Mouse (Mus musculus) kidney, postnatal 0 days (tissue): Measurements from ENCODE around the gene Hspa1a. TPM values are rescaled to one million over a fixed set of nuclear protein-coding genes. Genes with fewer than 3 reads are reported as not detected.
A peak's percentile ranks its signal among the peaks of the same experiment; 100 is the strongest.
"Not testable (repeated sequence)": the region's sequence is repeated elsewhere in the genome, so short reads cannot be mapped to it uniquely, and the experiment has no call there.

ENCODE experiments used
- ATAC-seq: fragments of 200-750 bp; cut with Nextera tagmentation; replicated peaks from 2 replicates; pipeline ENCODE4 v1.8.0; 2017; ENCODE audit warnings: low read depth, moderate number of reproducible peaks, moderate TSS enrichment, moderate library complexity; ENCODE audit not compliant: low FRiP score
- DNase-seq: peaks from one replicate; pipeline ENCODE4 v3.0.0-alpha.2; 2016; ENCODE audit warnings: low spot score
- H3K27ac ChIP-seq: fragments of 300-500 bp; sonication (generic); 2 replicates; pipeline ENCODE4 v1.5.1; 2014; ENCODE audit warnings: mild to moderate bottlenecking
- H3K27me3 ChIP-seq: fragments of 300-500 bp; sonication (generic); 2 replicates; pipeline ENCODE4 v1.6.1; 2014; ENCODE audit warnings: low read length, mixed read lengths; ENCODE audit not compliant: insufficient read depth
- H3K36me3 ChIP-seq: fragments of 300-500 bp; sonication (generic); 2 replicates; pipeline ENCODE4 v1.6.1; 2014; ENCODE audit warnings: low read length, mixed read lengths; ENCODE audit not compliant: insufficient read depth
- H3K4me1 ChIP-seq: fragments of 300-500 bp; sonication (generic); replicated peaks from 2 replicates; pipeline ENCODE4 v1.6.1; 2014; ENCODE audit warnings: antibody characterized with exemption, low read length, mixed read lengths; ENCODE audit not compliant: insufficient read depth
- H3K4me2 ChIP-seq: fragments of 300-500 bp; sonication (generic); 2 replicates; pipeline ENCODE4 v1.6.1; 2014; ENCODE audit warnings: mild to moderate bottlenecking, low read length, moderate library complexity, mixed read lengths
- H3K4me3 ChIP-seq: fragments of 300-500 bp; sonication (generic); replicated peaks from 2 replicates; pipeline ENCODE4 v1.5.1; 2014; ENCODE audit warnings: low read depth, low read length
- H3K9ac ChIP-seq: fragments of 300-500 bp; sonication (generic); 2 replicates; pipeline ENCODE4 v1.6.1; 2014; ENCODE audit warnings: low read depth, low read length
- H3K9me3 ChIP-seq: fragments of 300-500 bp; sonication (generic); replicated peaks from 2 replicates; pipeline ENCODE4 v1.6.1; 2016; ENCODE audit warnings: low read length, inconsistent platforms, mixed read lengths
- CTCF ChIP-seq: IDR thresholded peaks from 2 replicates; pipeline ENCODE4 v1.5.1; 2016; ENCODE audit warnings: antibody characterized with exemption, low read depth, mild to moderate bottlenecking, moderate library complexity
- WGBS: fragments of 180-500 bp; shearing (Covaris S2); extraction: QIAGEN DNeasy Blood & Tissue Kit; methylation state at CpG from one replicate; pipeline ENCODE4 v1.1.7; 2014; 5-methylcytosine and 5-hydroxymethylcytosine counted together
- polyA plus RNA-seq: library from polyadenylated mRNA; unstranded; fragments of >200 nt; fragmentation: Nextera tagmentation; extraction: Ambion mirVana; gene quantifications from 2 replicates; pipeline ENCODE4 v1.2.1, GENCODE M21; 2015

Gene Hspa1a
- polyA plus RNA-seq, 1 experiment from 2014 or later: 22.4 TPM

DNA sequence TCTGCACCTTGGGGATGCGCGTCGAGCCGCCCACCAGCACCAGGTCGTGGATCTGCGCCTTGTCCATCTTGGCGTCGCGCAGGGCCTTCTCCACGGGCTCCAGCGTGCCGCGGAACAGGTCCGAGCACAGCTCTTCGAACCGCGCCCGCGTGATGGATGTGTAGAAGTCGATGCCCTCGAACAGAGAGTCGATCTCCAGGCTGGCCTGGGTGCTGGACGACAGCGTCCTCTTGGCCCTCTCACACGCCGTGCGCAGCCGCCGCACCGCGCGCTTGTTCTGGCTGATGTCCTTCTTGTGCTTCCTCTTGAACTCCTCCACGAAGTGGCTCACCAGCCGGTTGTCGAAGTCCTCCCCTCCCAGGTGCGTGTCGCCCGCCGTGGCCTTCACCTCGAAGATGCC is 14.0 kb downstream of the Hspa1a start:
- not testable (repeated sequence) for H3K4me2 ChIP-seq, H3K36me3 ChIP-seq, H3K27me3 ChIP-seq, H3K4me3 ChIP-seq, ATAC-seq, DNase-seq, H3K9me3 ChIP-seq, H3K9ac ChIP-seq, H3K4me1 ChIP-seq, H3K27ac ChIP-seq
- 20% methylated on average over 16 of the region's 40 CpGs for WGBS

DNA sequence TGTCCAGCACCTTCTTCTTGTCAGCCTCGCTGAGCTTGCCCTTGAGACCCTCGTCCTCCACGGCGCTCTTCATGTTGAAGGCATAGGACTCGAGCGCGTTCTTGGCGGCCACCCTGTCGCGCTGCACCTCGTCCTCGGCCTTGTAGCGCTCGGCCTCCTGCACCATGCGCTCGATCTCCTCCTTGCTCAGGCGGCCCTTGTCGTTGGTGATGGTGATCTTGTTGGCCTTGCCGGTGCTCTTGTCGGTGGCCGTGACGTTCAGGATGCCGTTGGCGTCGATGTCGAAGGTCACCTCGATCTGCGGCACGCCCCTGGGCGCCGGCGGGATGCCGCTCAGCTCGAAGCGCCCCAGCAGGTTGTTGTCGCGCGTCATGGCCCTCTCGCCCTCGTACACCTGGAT is 14.7 kb downstream of the Hspa1a start:
- H3K4me2 ChIP-seq, DNase-seq, H3K27ac ChIP-seq, H3K4me3 ChIP-seq, H3K9me3 ChIP-seq, H3K4me1 ChIP-seq, H3K27me3 ChIP-seq, ATAC-seq, H3K36me3 ChIP-seq, H3K9ac ChIP-seq: not testable (repeated sequence)
- WGBS: 24% methylated on average over 28 of the region's 40 CpGs

DNA sequence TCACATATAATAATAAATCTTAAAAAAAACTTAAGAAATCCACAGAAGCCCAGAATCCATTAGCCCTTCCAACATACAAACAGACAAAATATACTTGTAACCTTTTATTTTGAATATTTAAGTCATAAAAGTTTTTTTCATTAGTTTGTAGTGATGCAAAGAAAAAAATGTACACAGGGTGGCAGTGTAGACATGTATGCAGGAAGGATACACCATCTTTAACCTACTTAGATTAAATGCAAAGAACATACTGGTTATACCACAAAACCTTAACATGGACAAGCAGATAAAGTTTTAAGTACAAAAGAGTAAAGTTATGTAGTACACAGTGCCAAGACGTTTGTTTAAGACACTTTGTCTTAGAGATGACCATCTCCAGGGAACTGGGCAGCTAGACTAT is 15.6 kb downstream of the Hspa1a start:
- H3K27ac ChIP-seq: no peak overlapping the region
- no peak overlapping the region for H3K4me3 ChIP-seq
- H3K27me3 ChIP-seq: no peaks in the 10 kb centered on the region
- TF ChIP-seq CTCF: peak; percentile 70
- 0 out of 2 replicates have a peak, but pooled peaks cover 5% of the 10 kb centered on the region for H3K4me1 ChIP-seq
- no peaks in the 10 kb centered on the region for H3K36me3 ChIP-seq
- H3K9ac ChIP-seq: no peak overlapping the region
- 32% methylated on average over 1 of the region's 1 CpGs for WGBS
- DNase-seq (peak; percentile 84), ATAC-seq (no peak)
- H3K4me2 ChIP-seq: no peak overlapping the region
- no peaks in the 10 kb centered on the region for H3K9me3 ChIP-seq

DNA sequence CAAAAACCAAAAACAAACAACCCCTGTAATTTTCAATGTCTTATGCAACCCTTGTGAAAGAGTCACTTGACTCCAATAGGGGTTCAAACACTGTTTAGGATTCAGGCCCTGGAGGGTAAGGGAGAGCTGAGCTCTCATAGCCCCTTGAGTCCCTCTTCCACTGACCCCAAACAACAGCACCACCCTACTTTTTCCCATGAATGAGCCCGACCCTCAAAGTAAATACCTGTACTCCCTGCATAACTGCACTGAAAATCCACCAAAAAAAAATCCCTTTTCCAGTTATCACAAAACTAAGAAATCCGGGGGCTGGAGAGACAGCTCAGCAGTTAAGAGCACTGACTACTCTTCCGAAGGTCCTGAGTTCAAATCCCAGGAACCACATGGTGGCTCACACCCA is 16.1 kb downstream of the Hspa1a start:
- DNase-seq (no peak), ATAC-seq (no peak)
- TF ChIP-seq CTCF: no peak
- Histone ChIP-seq H3K9me3 (no peaks in the 10 kb centered on the region), H3K4me1 (0 out of 2 replicates have a peak, but pooled peaks cover 7% of the 10 kb centered on the region), H3K4me3 (no peak overlapping the region), H3K4me2 (no peak overlapping the region), H3K27ac (no peak overlapping the region), H3K9ac (no peak overlapping the region), H3K36me3 (peaks cover 1% of the 10 kb centered on the region; the same call in 1 of the 2 replicates), H3K27me3 (no peaks in the 10 kb centered on the region)
- 81% methylated on average over 3 of the region's 3 CpGs for WGBS

DNA sequence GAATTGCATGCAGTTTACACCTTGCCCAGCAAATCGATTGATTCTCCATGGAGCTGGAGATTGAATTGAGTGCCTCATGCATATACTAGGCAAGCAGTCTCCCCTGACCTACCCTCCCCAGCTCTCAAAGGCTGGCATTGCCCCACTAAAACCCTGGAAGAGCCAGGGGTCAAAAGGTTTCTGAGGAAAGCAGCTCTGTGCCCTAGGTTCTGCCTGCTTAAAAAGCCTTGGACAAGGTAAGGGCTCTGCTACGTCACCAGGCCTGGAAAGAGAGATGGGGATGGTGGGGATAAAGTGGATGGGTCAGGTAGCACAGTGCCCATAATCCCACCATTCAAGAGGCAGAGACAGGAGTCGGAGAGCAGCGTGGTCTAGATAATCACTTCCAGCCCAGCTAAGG is 17.1 kb downstream of the Hspa1a start:
- H3K9me3 ChIP-seq: no peaks in the 10 kb centered on the region
- H3K36me3 ChIP-seq: peaks cover 11% of the 10 kb centered on the region
- H3K27ac ChIP-seq: no peak overlapping the region
- H3K4me2 ChIP-seq: no peak overlapping the region
- 0 out of 2 replicates have a peak, but pooled peaks cover 4% of the 10 kb centered on the region for H3K4me1 ChIP-seq
- H3K9ac ChIP-seq: no peak overlapping the region
- H3K4me3 ChIP-seq: no peak overlapping the region
- DNase-seq (no peak), ATAC-seq (no peak)
- no peaks in the 10 kb centered on the region for H3K27me3 ChIP-seq
- whole genome bisulfite sequencing: 88% methylated on average over 4 of the region's 4 CpGs
- TF ChIP-seq CTCF: no peak

DNA sequence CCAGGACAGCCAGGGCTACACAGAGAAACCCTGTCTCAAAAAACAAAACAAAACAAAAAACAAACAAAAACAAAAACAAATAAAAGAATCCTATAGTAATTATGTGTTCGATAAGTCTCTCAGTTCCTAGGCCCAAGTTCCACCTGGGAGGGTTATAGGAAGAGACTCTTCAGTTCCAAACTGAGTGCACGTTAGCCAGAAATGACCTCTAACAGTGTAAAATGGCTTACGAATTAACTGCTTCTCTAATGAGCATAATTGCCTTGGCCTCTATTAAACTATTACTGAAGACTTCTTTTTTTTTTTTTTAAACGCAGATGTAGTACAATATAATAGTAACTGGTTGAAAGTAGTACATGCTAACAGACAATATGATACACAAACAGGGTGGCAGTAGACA is 18.1 kb downstream of the Hspa1a start:
- Histone ChIP-seq H3K4me2 (no peak overlapping the region), H3K4me3 (no peak overlapping the region), H3K9me3 (no peaks in the 10 kb centered on the region), H3K4me1 (0 out of 2 replicates have a peak, but pooled peaks cover 4% of the 10 kb centered on the region), H3K36me3 (peaks cover 14% of the 10 kb centered on the region), H3K9ac (no peak overlapping the region), H3K27ac (no peak overlapping the region), H3K27me3 (no peaks in the 10 kb centered on the region)
- WGBS: 81% methylated on average over 4 of the region's 4 CpGs
- no peak for DNase-seq
- no peak for TF ChIP-seq CTCF
- ATAC-seq: no peak

DNA sequence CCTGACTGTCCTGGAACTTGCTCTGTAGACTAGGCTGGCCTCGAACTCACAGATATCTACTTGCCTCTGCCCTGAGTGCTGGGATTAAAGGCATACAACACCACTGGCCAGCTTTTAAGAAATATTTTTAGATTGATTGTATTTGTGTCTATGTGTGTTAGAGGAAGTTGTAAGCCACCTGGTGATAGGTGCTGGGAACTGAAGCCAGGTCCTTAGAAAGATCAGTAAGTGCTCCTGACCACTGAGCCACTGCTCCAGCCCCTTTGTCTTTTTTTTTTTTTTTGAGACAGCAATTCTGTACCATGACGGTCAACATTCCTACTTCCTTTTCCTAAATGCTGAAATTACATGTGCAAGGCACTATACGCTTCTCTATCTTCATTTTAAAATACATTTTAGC is 18.7 kb downstream of the Hspa1a start:
- Histone ChIP-seq H3K4me3 (no peak overlapping the region), H3K4me1 (0 out of 2 replicates have a peak, but pooled peaks cover 4% of the 10 kb centered on the region), H3K9ac (no peak overlapping the region), H3K4me2 (0 out of 2 replicates have a peak overlapping the region, but pooled peaks have one; percentile 62), H3K9me3 (no peaks in the 10 kb centered on the region), H3K27me3 (no peaks in the 10 kb centered on the region), H3K27ac (peak overlapping the region; percentile 87; the same call in 1 of the 2 replicates), H3K36me3 (peaks cover 14% of the 10 kb centered on the region)
- ATAC-seq: no peak
- TF ChIP-seq CTCF: no peak
- no peak for DNase-seq
- WGBS: 87% methylated on average over 3 of the region's 3 CpGs
